Mouse (Mus musculus) neural tube, embryonic 10.5 days (tissue): ENCODE measurements around the gene Ctnna3.
"Not testable (repeated sequence)": the region's sequence is repeated elsewhere in the genome, so short reads cannot be mapped to it uniquely, and the experiment has no call there.

ENCODE experiments used
- DNase-seq: peaks from one replicate; pipeline ENCODE4 v3.0.0-alpha.2; 2017; ENCODE audit warnings: low spot score; ENCODE audit errors: extremely low spot score

Gene Ctnna3

DNA sequence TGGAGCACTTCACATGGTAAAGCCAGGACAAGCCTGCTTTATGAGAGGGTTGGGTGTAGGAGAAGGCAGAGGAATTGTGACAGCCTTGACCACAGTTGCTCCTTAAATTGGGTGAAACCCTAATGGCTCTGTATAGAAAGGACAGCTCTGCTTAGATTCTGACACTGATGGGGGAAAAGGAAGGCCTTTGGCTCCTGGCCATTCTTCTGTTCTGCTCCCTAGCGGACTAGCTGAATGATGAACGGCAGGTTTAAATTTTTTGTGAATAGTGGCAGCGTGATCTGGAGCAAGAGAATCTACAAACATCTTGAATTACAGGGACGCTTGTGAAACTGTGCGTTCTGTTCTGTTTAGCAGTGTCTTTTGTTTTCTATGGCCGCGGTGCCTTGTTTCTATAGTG is 705.6 kb downstream of the Ctnna3 start:
- DNase-seq, result no peak

DNA sequence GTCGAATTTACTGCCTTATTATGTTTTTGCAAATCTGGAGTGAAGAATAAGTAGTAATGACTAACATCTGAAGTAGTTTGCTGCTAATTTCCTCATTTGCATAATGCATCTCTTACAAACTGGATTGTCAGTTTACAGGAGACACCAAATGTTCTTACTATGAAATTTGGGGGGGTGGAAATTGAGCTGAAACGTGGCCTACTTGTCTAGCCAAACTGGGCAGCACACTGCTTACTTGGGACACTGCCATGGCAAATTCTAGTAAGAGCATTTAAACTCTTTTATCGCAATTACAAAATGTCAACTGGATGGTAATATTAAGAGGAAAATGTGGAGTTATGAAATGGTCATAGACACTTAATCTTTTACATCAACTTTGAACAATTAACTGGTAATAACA is 716.6 kb downstream of the Ctnna3 start:
- no peak for DNase-seq

DNA sequence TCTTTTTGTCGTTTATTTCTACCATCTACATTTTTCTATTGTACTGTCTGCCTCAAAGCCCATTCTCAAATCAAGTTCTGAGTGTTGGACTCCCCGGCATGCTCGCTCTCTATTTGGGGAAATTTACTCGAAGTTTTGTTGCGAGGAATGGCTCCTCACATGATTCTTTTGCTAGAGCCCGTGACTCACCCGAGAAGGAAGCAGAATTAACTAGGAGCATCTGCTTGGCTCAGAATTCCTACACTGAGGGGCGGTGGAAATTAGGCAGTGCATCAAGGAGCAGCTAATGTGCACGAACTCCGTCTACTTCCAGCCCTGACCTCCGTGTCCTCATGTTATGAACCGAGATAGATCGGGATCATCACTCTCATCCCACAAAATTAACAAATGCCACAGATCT is 751.8 kb downstream of the Ctnna3 start:
- no peak for DNase-seq

DNA sequence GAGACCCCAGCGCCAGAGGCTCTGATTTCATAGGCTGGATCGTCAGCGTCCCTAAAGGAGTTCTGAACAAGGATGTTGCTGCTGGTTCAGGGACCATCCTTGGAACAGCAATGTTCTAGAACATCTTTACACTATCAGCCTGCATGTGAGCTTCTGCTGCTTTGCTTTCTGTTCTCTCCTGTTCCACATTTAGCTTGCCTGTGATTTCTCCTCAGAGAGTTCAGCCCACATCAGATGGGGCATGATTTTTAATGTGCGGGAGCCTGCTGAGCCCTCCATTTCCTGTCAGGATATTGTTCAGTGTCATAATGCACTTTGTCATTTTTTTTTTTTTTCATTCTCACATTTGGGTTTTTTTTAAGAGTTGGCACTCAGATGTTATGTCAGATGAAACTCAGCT is 752.8 kb downstream of the Ctnna3 start:
- no peak for DNase-seq

DNA sequence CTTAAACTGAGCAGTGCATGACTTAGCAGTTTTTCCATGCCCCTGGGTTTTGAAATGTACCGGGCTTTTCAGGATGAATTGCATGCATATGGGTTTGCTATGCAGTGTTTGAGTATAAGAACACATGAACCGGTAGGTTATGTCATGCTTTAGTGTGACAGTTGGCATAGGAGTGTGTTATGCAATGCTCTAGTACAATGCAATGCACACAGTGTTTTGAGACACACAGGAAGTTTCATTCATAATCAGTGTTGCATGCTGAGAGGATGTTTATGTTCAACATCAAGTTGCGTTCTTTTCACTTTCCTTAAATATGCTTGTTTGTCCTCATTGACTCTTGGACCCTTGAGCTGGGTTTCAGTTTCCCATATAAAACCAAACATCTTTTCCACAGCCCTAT is 758.1 kb downstream of the Ctnna3 start:
- no peak for DNase-seq

DNA sequence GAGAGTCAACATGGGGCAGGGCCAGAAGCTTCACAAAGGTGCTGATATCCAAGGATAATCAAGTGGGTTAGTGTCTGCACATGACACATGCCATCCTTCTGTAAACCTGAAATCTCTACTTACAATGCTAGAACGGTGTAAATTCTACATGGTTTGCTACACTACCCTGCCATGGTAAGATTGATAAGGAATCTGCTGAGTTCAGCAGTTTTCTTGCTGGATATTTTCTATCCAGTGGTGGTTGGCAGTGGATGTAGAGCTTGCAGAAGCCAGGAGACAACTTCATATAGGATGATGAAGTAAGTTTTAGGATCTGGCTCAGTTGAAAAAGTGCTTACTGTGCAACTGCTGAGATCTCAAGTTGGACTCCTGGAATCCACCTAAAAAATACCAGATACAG is 767.7 kb downstream of the Ctnna3 start:
- DNase-seq, result no peak

DNA sequence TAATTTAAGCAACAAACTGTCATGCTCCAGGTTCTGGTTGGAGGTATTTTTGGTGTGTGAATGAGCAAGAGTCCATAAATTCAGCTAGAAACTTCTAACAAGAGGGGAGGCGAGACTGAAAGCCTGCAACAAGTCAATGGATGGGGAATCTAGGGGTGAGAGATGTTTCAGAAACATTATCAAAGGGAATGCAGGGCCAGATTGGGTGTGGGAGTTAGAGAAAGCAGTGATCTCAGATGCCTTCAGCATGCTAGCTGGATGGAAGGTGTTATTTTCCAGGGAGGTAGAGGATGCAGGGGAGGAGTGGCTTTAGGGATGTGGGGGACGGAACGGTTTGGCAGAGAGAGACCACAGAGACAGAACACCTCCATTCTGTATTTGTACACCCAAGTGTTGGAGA is 785.7 kb downstream of the Ctnna3 start:
- no peak for DNase-seq

DNA sequence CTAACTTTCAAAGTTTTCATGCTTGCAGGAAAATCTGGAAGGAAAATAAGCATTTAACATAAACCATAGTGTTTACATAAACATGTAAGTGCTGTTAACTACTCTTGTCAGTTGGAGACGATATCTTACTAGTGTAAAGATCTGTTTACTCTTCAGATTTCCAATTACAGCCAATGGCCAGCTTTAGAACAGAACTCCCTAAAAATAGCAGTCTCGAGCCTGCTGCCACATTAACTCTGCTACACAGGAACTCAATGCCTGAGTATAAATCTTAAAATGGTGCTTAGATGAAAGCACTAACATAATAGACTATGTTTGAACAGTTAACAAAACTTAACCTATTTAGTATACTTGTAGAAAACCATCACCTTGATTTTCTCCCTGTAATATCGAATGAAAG is 793.1 kb downstream of the Ctnna3 start:
- DNase-seq, result no peak

DNA sequence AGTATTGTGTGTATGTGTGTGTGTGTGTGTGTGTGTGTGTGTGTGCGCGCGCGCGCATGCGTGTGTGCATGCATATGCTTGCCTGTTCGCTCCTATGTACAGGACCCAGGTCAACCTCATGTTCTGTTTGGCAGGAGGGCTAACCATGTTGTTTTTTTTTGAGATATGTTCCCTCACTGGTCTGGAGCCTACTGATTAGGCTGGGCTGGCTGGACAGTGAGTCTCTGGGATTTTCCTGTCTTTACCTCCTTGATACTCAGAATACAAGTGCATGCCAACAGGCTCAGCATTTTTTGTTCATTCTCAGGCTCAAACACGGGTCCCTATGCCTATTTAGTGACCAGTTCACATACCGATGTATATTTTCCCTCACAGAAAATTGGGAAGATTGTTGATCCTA is 794.1 kb downstream of the Ctnna3 start:
- no peak for DNase-seq

DNA sequence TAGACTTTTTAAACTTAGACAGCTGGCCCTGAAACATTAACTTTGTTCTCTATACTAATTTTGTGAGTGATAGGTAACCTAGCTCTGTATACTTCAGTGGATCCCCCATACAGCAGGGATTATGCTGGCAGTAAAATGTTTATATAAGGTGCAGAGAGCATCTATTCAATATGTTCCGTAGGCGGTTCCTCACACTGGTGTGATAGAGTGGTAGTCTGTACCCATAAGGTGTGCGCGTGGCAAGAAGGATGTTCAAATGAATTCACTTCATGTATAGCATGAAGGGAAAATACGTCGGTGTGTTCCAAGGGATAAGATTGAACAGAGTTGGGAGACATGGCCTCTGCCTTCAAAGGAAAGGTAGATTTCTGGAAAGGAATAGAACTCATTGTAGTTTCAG is 794.5 kb downstream of the Ctnna3 start:
- no peak for DNase-seq

DNA sequence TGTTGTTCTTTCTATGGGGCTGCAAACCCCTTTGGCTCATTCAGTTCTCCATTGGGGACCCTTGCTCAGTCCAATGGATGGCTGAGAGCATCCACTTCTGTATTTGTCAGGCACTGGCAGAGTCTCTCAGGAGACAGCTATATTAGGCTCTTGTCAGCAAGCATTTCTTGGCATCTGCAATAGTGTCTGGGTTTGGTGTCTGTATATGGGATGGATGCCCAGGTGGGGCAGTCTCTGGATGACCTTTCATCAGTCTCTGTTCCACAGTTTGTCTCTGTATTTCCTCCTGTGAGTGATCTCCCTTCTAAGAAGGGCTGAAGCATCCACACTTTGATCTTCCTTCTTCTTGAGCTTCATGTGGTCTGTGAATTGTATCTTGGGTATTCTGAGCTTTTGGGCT is 795.9 kb downstream of the Ctnna3 start:
- not testable (repeated sequence) for DNase-seq

DNA sequence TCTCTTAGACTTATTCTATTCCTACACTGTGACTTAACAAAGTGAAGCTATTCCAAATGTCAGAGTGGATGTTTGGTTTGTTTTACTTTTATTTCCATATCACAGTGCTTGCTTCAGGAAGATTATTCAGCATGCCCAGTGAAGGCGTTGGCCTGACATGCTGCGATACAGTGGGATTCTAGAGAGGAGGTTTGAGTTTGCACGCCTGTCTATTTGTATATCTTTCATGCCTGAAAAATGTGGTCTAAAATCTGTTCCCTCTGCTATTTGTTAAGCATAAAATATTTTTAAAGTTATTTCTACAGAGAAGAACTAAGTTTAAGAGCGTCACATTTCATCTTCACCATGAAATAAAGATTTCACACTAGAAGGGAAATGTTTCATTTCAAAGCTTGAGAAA is 813.5 kb downstream of the Ctnna3 start:
- no peak for DNase-seq

DNA sequence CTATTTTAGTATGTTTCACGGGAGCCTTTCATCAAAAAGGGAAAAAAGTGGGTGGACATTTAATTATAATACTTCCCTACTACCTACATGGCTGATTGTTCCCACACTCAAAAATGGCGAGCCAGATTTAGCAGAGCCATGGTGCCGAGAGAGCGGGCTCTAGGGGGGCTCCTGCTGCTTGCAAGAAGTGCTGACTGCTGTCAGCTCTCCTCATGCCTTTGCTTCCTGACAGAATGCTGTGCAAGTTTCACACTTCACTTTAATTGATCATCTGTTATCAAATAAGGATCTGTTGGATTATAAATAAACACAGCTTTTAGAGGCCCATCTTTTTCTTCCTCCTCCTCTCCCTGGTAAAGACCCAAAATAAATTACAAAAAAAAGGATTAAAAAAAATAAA is 838.3 kb downstream of the Ctnna3 start:
- DNase-seq, result no peak

DNA sequence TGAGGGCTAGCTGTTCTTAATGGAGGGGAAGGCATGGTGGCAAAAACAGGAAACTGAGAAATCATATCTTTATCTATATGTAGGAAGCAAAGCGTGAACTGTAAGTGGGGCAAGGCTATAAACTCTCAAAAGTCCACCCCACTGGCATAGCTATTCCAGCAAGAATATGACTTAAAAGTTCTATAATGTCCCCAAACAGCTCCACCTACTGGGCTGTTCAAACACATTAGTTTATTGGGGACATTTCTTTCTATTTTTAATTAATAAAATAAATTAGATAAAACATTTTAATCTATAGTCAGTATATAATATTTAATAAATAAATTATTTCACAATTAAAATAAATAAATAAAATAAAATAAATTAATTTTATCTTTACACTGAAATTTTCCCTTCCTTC is 845.2 kb downstream of the Ctnna3 start:
- no peak for DNase-seq

DNA sequence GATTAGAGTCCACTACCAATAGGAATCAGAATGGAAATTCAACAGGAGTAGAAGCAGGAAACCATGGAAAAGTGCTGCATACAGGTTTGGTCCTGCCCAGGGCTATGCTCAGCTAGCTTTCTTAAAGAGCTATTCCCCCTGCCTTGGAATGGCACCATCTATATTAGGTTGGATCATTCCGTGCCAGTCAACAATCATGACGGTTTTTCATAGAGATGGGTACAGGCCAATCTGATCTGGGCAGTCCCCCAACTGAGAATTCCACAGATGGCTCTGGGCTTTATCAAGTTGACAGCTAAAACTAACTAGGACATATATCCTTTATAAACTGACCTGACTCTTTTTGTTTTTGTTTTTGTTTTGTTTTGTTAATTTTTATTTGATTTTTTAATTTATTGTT is 848.9 kb downstream of the Ctnna3 start:
- DNase-seq, result no peak

DNA sequence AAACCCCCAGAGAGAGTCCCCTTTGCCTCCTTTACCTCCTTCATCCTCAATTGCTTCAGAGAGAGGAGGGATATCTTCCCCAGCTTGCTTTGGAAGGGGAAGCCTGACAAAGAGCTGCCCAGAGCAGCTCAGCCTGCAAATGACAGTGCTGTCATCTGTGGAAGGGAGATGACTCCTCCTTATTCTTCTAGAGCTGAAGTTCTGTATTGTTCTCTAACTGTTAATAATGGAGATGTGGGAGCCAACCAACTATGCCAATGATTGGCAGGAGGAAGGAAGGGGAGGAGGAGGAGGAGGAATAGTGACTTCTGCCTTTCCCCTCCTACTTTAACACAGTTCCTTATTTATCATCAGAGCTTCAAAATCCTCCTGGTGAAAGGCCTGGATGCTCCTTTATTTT is 875.9 kb downstream of the Ctnna3 start:
- no peak for DNase-seq

DNA sequence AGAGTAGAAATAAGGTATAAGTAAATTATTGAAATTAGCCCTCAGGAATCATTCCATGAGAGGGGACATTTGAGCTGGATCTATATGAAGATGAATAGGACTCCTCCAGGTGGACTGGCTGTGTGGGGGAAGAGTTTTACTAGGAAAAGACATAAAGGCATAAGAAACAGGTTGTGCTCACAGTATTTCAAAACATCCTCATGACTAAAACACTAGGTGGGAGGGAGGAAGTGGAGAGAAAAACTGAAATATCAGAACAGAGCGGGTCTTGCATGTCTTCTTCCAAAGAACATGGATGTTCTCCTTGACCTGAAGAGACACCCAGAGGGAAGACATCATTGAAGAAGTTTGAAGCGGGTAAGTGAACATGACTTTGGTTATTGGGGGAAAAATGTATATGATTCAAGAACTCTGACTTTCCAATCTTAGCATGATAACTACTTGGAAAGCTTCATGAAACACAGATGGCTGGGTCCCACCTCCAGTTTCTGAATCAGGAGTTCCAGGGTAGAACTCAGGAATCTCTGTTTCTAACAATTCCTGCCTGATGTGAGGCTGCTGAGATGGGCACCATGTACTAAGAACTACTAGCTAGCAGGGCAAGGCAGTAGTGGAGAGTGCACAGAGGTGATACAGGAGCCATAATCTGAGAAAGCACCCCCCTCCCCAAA is 881.9 kb downstream of the Ctnna3 start:
- DNase-seq, result no peak

DNA sequence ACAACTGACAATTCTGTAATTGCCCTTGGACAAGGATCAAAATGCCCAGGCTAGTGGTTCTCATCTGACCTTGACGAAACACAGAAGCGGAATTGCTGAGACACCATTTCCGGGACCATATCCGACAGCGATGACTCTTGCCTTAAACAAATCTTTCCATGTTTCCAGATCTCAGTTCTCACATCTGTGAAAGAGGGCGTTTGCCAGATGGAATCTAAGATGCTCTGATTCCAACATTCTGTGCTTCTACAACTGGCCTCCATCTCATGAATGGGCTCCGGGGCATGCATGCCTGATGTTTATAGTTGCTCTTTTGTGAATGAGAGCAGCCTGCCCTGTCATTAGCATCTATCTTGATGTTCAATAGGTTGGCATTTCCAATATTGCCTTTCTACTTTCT is 890.4 kb downstream of the Ctnna3 start:
- DNase-seq, result no peak

DNA sequence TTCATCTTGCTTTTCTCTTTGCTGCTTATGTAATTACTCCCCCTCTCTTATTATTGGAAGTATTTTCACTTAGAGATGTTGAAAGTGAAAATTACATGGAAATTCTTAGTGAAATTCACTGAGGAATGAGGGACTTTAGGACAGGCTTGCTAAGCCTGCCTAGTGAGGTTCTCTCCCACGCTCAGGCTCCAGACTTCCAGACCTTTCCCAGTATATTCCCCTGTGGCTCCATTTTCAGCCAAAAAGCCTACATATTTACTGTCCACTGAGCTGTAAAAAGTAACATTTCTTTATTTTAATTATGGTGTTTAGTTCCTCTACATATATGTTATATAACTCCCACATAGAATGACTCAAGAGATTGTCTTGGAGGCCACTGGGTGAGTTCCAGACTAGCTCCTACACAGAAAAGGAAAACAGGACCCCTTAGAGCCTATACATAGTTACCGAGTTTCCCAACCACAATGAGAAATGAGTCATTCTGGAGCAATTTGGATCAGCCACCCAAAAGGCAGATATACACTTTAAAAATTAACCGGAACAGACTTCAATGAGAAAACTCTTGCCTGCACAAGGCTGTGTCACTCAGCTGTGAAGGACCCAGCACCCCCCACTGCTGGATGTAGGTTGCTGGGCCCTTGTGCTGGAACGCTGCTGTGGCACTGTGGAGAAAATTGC is 912.9 kb downstream of the Ctnna3 start:
- DNase-seq, result no peak

DNA sequence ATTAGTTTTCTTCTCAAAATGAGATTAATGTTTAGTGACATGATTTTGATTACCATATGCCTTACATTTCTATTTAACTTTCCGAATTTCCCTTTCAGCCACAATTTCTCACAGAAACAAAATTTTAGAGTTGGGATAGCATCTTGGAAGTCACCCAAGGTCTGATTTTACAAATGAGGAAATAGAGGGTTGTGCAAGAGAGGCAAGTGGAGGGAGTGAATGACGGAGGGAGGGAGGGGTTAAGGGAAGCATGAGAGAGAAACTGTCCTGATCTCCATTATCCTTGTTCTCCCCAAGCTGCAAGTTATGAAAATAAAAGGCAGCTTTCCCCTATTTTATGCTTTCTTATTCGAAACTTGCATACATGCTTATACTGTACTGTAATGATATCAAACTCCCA is 943.4 kb downstream of the Ctnna3 start:
- no peak for DNase-seq

DNA sequence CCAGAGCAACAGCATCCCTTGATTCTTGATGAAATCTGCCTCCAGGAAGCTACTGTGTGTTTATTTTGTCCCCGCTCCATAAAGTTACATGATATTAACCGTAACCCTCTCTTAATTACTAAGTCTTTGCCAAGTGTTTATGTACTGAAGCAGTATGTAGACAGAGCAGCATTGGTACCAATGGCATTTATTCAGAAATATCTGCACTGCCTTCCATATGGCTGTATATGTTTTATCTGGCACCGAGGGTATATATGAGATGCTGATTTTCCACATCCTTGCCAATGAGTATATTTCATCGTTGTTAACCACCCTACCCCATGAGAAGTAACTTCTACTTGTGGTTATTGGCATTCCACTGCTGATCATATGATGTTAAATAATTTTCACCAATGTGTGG is 947.9 kb downstream of the Ctnna3 start:
- DNase-seq, result no peak

DNA sequence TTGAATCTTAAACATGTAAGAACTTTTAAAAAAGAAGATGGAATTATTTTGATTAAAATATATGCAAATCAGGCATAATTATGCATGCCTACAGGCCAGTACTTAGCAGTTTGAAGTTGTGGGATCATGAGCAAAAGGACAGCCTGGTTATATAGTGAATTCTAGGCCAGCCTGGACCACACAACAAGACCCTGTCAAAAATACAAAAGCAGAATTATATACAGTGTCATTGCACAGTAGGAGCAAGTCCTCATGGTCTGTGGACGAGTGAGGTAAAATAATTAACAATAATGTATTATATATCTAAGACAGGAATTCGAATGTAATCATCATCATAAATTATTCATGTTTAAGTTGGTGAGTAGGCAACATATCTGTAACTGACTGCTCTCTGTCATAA is 966.7 kb downstream of the Ctnna3 start:
- DNase-seq, result no peak

DNA sequence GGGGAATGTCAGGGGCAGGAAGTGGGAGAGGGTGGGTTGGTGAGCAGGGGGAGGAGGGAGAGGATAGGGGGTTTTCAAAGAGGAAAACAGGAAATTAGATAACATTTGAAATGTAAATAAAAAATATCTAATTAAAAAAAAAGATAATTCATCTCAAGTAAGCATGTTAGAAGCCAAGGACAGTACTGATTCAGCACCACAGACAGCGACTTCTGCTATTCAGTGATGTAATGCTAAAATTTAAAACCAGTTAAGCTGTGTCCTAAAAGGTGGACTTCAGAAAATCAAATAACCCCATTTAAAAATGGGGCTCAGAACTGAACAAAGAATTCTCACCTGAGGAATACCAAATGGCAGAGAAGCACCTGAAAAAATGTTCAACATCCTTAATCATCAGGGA is 988.5 kb downstream of the Ctnna3 start:
- not testable (repeated sequence) for DNase-seq

DNA sequence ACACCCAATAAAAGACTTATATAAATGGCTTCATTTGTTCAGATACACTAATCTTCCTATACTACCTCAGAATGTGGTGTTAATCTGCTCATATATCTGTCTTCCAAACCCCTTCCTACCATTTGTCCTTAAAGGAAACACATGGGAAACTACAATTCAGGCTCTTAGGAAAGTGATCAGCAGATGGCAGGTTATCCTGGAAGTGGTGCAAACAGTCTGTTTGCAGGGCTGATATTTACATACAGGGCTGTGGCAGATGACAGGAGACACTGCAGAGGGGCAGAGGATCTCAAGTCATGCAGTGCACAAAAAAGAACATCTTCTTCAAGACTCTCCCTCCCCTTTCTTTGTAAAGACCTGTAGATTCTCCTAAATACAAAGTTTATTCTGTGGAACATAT is 1008.8 kb downstream of the Ctnna3 start:
- no peak for DNase-seq
